Mouse (Mus musculus) activated CD4-positive, CD25-positive, alpha-beta regulatory T cell, adult 4 months (primary cell): ENCODE results near the gene Fcor. TPM values are rescaled to one million over a fixed set of nuclear protein-coding genes. Genes with fewer than 3 reads are reported as not detected.
A peak's percentile ranks its signal among the peaks of the same experiment; 100 is the strongest.

Experiments
- ATAC-seq: one replicate; pipeline ENCODE4 v1.8.0; 2017
- polyA plus RNA-seq, 2 experiments: library from polyadenylated mRNA; unstranded; fragments of 100-300 nt; shearing (Covaris generic); gene quantifications; one replicate each; pipeline ENCODE4 v1.2.1; 2017

The Fcor gene
- not detected for polyA plus RNA-seq

GRCm38 (mm10) chr8:3671980-3672491 is at the start of gene Fcor:
Gene Fcor (minus strand): TSS chr8:3672362.
- ATAC-seq = peak; percentile 61

DNA sequence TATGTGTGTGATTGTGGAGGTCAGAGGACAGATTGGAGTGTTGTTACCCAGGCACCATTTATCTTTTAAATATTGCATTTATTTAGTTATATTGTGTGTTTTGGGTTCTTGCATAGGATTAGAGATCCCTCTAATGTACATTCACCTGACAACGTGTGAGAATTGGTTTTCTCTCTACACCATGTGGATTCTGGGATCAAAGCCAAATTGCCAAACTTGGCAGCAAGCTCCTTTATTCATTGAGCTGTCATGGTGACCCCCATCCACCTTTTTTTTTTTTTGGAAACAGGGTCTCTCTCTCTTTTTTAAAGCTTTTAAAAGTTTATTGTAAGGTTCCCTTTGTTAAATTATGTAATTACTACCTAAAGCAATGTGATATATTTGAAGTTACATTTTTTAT is 48.9 kb upstream of the Fcor start:
- ATAC-seq = no peak

- no peak for ATAC-seq
Measured at GRCm38 (mm10) chr8:3720551-3720950, 48.4 kb upstream of the Fcor start, which contains the start of gene Clec4g. Gene Clec4g (minus strand): TSS chr8:3720651.

- peak; percentile 23 for ATAC-seq
Measured at GRCm38 (mm10) chr8:3718559-3718958, 46.4 kb upstream of the Fcor start.

DNA sequence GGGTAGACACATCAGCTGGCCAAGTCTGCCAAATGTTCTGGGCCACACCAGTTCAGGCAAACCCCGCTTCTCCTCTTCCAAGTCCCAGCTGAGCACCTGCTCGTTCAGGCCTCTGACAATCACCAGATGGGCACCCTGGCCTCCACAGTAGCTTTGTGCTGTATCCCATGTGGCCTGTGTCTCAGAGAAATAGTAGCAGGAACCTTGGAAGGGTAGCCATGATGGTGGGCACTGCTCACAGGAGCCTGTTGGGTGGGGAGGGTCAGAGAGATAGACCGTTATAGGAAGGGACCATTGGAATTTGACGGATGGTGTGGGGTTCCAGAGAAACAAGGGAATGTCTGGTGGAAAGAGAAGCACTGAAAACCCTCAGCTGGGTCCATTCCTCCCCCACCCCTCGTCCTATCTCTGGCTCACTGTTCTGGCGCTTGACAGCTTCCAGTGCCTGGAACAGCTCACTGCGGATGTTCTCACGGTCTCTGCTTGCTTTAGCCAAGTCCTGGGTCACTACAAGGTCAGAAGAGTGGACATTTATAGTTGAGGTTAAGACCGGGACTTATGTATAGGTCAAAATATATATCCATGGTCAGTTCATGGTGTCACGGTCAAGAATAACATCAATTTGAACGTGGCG is 45.3 kb upstream of the Fcor start:
- no peak for ATAC-seq

- no peak for ATAC-seq
Measured at GRCm38 (mm10) chr8:3711646-3712045, 39.5 kb upstream of the Fcor start.

GRCm38 (mm10) chr8:3710312-3710711 is 38.1 kb upstream of the Fcor start:
- ATAC-seq = no peak

- no peak for ATAC-seq
Measured at GRCm38 (mm10) chr8:3707611-3708010, 35.4 kb upstream of the Fcor start.

GRCm38 (mm10) chr8:3705711-3706110 is 33.5 kb upstream of the Fcor start:
- no peak for ATAC-seq

DNA sequence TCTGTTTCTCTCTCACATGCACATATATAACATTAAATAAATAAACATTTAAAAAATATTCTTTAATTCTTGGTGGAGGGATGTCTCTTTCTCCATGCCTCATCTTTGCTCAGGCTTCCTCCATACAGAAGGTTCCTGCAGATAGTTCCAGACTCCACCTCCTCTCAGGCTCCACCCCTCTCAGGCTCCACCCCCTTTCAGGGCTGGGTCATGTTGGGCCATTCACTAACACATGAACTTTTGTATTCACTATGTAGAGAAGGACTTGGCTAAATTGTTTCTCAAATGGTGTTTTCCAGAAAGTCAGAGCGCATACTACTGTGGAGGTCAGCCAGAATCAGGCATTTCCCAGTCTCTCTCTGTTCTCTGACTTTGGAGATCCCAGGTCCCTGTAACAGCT is 29.3 kb upstream of the Fcor start:
- ATAC-seq = no peak

DNA sequence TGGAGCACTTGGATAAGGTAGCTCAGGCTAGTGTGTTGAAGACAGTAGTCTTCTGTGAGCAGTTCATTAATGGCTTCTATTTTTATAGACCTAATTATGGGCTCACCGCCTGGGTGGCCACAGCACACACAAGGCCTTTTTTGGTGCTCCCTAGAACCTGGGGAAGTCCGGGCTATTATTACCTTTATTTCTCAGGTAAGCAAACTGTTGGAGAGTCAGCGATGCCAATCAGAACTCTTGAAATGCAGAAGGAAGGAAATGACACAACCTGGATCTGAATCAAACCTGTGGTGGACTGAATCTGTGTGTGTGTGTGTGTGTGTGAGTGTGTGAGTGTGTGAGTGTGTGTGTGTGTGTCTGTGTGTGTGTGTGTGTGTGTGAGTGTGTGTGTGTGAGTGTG is 22.0 kb upstream of the Fcor start, which contains the start of gene Fcer2a:
Gene Fcer2a, minus strand, starts transcription at position 55 of the 400 bp plus-strand sequence.
- no peak for ATAC-seq

- ATAC-seq = no peak
Measured at GRCm38 (mm10) chr8:3690774-3691173, 18.6 kb upstream of the Fcor start.

DNA sequence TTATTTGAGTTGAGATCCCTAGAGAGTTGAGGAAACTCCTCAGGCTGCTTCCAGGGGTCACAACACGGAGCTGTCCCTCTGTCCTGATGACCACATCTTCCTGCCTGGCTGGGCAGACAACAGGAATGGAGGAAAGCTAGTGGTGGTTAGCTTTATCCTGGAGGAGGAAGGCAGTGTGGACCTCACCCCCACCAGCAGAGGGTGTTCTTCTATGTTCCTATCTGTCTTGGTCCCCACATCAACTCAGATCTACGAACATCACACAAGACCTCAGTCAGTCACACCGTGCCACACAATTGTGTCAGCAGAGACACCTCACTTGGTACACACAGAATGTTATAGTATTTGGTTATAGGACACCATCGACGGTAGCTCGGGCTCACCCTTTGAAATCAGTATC is 15.4 kb upstream of the Fcor start:
- no peak for ATAC-seq

DNA sequence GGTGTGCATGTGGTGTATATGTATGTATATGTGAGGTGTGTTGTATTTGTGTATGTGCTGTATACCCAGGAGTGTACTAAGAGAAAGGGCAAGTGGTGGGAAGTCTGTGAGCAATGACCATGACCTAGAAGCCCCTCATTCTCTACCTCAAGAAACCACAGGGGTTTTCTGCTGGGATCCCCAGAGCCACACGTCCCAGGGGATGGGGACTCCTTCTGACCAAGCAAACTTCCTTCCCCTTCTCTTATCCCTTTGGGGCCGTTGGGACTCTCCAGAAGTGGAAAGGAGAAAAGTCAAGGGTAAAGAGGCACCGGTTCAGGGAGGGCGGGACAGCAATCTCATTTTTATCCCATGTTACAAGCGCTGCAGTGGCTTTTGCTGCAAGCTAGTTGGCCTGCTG is 13.3 kb upstream of the Fcor start:
- ATAC-seq = no peak

DNA sequence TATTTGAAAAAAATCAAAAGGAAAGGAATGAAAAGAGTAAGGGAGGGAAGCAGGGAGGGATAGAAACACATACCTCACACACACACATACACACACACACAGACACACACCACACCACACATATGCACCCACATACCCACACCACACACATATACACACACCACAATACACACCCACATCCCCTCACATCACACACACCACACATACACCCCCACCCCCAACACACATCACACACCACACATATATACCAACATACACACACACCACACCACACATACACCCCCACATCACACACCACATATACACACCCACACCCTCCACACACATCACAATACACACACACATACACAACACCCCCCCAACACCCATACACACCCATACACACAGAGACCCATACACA is 12.4 kb upstream of the Fcor start:
- ATAC-seq = no peak

GRCm38 (mm10) chr8:3683408-3684176 is 11.4 kb upstream of the Fcor start:
- no peak for ATAC-seq

DNA sequence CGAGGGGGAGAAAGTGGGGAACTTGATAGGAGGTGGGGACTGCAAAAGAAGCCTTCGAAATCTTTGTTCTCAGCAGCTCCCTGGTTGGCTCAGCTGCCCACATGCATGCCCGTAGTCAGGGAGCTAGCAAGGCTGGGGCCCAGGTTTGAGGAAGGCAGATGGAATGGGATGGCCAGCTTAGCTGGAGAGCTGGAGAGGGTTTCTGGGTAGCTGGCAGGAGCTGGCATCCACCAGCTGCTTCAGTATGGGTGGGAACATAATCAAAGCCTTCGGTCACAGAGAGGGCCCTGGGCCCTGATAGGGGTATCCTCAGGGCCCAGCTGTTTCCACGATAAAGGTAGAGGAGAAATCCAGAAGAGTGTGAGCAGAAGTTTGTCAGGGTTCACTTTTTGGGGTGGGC is 10.3 kb upstream of the Fcor start:
- ATAC-seq = no peak

- no peak for ATAC-seq
Measured at GRCm38 (mm10) chr8:3679656-3680055, 7.5 kb upstream of the Fcor start.

DNA sequence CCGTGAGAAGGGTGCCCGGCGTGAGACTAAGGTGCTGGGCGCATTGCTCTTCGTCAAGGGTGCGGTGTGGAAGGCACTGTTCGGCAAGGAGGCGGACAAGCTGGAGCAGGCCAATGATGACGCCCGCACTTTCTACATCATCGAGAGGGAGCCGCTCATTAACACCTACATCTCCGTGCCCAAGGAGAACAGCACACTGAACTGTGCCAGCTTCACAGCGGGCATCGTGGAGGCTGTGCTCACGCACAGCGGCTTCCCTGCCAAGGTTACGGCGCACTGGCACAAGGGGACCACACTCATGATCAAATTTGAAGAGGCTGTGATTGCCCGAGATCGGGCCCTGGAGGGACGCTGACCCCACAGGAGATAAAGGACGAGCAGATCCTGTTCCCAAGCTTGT is 7.1 kb upstream of the Fcor start:
- ATAC-seq = no peak

DNA sequence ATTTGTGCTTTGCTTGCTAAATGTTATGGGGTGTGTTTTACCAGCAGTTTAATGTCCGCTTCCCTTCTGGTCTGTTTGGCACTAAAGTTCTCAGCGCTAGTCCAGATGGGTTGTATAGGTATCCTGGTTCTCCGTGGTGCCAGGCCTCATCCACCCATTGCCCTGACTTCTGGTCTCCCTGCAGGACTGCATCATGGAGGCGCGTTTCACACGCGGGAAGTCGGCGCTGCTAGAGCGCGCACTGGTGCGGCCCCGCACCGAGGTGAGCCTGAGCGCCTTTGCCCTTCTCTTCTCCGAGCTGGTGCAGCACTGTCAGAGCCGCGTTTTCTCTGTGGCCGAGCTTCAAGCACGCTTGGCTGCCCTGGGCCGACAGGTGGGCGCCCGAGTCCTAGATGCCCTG is 6.7 kb upstream of the Fcor start:
- no peak for ATAC-seq

- ATAC-seq = no peak
Measured at GRCm38 (mm10) chr8:3676993-3677579, 4.9 kb upstream of the Fcor start.

DNA sequence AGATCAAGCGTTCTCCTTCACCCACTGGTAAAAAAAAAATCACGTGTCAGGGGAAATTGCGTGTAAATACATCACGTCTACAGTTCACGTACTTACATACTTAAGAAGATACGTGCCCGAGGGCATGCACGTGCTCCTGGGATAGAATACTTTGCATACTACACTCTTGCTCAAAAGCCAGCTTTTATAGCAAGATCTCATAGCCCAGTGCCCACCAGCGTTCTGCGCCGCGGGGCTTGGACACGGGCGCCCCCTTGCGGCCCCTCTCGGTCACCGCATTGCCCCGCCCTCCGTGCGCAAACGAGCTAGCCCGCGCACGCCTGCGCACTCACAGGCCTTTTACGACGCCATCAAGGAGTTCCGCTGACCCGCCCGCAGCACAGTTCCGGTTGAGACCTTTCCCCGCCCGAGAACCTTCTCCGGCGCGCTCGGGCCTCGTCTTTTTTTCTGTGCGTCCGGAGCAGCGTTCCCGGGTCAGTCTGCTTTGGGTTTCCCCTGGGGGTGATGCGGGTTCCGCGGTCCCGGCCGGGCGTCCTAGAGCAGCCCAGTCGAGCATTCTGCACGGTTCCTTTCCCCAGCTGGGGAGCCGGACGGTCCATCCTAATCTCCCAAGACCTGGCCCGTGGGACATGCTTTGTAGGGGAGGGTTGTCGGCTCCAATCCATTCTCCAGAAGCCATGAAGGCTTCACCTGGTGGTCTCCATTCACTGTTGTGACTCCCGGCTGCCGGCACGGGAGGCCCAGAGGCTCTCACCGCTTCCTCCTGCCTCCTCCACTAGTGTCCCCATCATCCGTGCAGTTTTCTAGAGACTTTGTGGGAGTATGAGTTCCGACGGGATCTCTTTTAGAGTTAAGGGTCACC is 4.2 kb upstream of the Fcor start, which contains the start of gene Trappc5:
Gene Trappc5, plus strand, starts transcription at position 169 of the 862 bp plus-strand sequence.
- ATAC-seq = peak; percentile 84

- no peak for ATAC-seq
Measured at GRCm38 (mm10) chr8:3674671-3675070, 2.5 kb upstream of the Fcor start.
